Mouse (Mus musculus) spleen, adult 12 weeks (tissue): ENCODE measurements around the gene Olfr685.

Experiments used
- DNase-seq: peaks from one replicate; pipeline ENCODE4 v3.0.0; 2022; ENCODE audit warnings: low spot score

Gene Olfr685

DNA sequence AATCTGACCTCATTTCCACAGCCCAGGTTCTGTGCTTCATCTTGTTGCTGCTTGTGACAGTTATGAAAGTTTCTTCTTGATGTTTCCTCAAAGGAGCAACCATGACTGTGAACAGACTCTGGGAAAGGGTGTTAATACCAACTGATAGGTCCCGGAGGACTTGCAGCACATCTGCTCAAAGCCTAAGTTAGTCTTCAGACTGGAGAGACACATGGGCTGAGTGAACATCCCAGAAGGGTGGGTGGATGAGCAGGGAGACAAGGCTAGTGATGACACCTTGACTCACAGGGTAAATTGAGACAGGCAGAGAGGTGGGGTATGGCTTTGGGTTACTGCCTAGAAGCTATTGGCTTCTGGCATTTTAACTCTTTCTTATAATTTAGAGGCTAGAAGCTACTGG, at the start of gene Olfr685:
Gene Olfr685 (minus strand): TSS at position 101 of the 400 bp plus-strand sequence.
- no peak for DNase-seq

DNA sequence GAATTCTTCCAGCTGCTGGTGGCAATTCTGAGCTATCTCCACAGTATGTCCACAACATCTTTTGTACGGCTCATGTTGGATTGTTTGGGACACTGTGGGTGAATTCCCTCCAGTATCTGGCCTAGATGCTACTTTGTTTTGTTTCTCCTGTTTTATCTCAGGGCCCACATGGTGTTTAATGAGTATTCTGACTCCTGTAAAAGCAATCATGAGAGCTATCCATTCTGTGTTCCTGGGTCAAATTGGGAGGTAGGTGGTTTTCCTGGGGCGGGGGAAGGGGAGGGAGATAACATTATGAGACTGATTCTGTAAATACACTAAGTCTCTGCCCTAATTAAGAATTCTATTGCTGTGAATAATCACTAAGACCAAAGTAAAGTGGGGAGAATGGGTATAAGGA, 43.6 kb upstream of the Olfr685 start:
- DNase-seq = no peak

DNA sequence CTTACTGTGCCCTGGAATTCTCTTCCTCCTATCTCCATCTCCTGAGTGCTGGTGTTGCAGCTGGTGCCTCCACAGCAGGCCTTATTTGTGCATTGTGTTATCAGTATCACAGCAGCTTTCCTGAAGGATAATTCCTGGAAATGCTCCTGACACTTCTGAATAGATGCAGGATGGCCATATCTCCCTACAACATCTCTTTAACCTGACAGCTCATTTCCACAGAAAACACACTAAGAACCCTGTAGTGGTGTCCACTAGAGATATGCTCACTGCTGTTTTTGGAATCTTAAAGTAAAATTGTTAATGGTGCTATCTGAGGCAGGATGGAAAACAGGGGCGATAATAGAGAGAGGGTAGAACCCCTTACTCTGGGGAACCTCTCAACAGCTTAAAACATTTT, 42.3 kb upstream of the Olfr685 start:
- DNase-seq = no peak

DNA sequence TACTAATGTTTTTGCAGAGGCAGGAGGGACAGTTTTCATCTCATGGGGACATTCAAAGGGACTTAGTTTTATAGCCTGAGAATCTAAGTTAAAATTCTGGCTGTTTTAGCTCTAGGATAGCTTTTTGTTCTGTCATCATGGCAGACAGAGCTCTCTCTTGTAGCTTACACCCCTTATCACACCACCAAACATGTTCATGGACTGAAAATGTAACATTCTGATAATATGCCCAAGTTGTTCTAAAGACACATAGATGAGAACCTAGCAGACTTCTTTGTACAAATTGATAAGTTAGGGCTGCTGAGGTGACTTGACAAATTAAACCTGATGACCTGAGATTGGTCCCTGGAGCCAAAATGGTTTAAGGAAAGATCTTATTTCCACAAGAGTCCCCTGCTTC, 40.9 kb upstream of the Olfr685 start:
- DNase-seq = no peak

DNA sequence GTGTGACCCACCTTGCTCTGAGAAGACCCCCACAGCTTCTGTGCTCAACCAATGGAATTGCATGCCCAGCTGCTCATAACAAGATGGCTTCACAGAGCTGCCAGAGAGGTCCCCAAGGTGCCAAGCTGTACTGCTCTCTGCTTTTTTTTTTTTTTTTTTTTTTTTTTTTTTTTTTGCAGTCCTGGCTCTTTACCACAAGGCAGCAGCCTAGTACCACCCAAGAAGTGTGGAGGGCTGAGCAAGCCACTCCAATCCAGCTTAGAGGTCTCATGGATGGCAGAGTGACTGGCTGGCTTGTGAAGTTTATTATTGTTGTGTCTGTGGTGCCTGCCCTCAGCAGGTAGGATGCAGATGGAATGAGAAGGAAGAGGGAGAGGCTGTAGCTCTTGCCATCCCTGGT, 40.3 kb upstream of the Olfr685 start:
- DNase-seq = no peak

DNA sequence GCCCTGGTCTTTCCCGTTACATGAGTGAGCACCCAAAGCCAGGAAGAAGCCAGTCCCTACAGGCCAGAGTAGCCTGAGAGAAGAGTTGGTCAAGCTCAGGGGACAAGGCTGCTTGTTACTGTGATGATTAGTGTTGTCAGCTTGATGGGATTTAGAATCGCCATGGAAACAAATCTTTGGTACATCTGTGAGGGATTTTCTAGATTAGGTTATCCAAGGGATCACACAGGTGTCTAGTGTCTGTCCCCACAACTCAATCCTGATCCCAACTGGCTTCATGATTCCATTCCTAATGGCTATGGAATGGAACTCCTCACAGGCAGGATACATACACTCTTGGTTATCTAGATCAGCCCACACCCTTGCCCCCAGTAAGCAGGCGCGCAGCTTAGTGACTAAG, 32.5 kb upstream of the Olfr685 start:
- no peak for DNase-seq

DNA sequence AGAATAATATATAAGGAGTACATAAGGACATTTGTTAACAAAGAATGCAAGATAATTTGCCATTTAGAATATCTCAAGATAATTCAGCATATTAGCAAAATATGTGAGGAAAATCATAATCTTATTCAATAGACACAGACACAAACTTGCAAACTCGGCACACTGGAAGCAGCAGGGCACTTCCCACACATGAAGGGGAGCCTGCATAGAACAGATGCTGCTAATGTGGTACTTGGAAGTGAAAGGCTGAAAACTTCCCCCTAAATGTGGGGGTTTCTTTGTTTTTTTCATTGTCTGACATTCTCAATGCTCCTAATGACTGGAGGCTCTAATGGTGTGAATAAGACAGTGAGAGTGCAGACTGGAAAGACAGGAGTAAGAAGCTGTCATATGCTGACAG, 28.9 kb upstream of the Olfr685 start:
- no peak for DNase-seq

DNA sequence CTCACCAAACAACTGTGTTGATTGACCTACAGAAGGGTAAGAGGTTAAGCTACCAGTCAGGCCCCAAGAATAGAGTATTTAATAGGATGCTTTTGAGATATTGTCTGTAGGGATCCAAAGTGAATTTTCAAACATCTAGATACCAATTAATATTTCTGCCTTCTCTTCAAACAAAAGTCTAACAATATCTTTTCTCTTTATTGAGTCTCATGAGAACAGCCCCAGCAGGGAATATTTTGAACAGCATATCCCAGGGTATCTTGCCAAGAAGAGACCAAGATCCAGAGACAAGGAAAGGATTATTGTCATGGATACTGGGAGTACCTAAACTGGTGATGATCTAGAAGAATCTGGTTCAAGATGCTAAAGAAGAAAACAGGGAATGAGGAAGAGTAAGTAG, 21.6 kb upstream of the Olfr685 start, which contains the start of gene Olfr686:
Gene Olfr686 (minus strand): TSS at position 101 of the 400 bp plus-strand sequence.
- DNase-seq = no peak

DNA sequence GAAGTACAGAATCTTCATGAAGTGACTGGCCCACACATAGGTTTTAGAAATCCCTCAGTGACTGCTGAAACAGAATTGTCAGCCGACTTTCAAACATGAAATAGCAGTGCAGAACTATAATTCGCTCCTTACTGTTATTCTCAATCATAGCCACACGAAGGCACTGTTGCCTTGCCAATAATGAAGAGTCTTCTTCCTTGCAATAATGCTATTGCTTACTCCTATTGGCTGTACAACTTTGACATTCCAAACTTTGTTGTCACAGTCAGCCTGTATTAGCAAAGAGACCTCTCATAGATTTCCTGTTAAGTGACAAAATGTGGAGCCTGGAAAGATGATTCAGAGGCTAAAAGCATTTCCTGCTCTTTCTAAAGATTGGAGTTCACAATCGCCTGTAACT, 15.0 kb downstream of the Olfr685 start:
- DNase-seq = no peak

DNA sequence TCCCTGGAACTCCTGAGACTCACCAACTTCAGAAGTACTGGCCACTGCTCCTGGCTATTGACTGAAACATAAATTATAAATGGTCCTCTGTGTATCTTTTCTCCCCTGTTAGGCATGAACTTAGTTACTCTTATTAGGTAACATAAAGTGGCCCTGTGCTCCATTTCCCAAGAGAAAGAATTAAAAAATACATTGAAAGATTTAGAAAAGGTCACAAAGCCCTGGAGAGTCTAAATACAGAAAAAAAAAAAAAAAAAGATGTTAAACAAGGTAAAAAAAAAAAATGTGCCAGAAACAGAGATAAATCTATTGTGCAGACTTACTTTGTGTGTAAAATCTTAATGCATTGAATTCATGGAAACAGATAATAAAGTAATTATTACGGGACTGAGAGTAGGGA, 22.3 kb downstream of the Olfr685 start, which contains the start of gene Olfr684:
Gene Olfr684 (minus strand): TSS at position 101 of the 400 bp plus-strand sequence.
- no peak for DNase-seq

DNA sequence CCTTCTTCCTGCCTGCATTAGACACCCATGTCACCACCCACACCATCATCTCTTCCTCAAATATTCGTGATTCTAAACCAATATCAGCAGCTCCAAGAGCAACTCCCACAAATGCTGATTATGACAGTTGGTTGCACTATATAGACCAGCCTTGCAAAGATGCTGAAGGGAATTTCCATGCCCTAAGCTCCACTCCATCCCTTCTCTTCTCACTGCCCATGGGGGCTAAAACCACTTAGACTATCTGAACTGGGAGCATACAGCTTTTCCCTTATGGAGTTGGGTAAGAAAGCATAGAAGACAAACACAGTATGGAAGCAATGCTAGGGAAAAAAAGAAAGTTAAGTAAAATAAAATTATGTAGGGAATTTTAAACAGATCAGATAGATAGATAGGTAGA, 38.9 kb downstream of the Olfr685 start, which contains the start of gene Olfr683:
Gene Olfr683 (minus strand): TSS at position 101 of the 400 bp plus-strand sequence.
- DNase-seq = no peak

DNA sequence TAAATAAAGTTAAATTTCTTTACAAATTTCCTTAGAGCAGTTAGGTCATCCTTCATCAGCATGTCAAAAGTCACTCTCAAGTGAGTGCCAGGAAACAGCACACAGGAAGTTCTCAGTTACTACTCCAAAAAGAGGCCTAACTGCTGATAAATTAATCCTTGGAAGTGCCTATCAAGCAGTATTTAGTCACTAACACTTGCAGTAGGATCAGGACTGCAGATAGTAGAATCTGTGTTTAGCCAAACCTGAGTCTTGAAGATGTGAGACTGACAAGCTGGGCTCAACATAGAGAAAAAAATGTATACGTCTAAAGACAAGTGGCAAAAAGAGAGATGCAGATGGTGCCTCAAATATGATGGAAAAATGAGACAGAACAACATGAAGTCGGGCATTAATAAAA, 44.5 kb downstream of the Olfr685 start:
- no peak for DNase-seq
